Mouse (Mus musculus) kidney, adult 2 months (tissue): Measurements from ENCODE around the gene Nmd3.

Experiments
- CTCF ChIP-seq: fragments of 200-500 bp; conservative IDR thresholded peaks from 2 replicates; pipeline ENCODE4 v1.5.1; 2011; ENCODE audit warnings: low read depth, mild to moderate bottlenecking, control low read depth, low read length, moderate library complexity, mixed read lengths; ENCODE audit not compliant: insufficient read depth, insufficient read length
- POLR2A ChIP-seq: fragments of 200-500 bp; IDR thresholded peaks from one replicate; pipeline ENCODE4 v1.6.1; 2011; ENCODE audit warnings: low read depth, low read length, control low read depth

- TF ChIP-seq CTCF: no peak
- no peak for TF ChIP-seq POLR2A
Observed at GRCm38 (mm10) chr3:69689791-69690190, 32.0 kb upstream of the Nmd3 start.
